Mouse (Mus musculus) cerebellum, adult 11 months (tissue): ENCODE results near the gene Kif4.

Source experiments
- DNase-seq: peaks from one replicate; pipeline ENCODE4 v3.0.0; 2022

Gene Kif4

DNA sequence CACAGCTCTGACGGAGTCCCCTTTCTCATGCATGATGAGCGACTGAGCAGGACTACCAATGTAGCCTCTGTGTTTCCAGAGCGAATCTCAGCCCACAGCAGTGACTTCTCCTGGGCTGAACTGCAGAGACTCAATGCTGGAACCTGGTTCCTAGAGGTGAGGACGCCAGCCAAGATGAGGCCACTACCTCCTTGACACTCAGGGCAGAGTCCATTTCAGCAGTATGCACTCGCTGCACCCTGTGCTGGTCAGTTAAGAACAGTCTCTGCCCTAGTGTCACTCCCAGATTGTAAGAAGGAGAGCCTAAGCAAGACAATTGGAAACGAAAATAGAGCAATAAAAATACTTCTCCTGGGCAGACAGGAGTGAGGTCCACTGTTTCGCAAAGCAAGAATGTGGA is 108.8 kb downstream of the Kif4 start:
- DNase-seq, result no peak

DNA sequence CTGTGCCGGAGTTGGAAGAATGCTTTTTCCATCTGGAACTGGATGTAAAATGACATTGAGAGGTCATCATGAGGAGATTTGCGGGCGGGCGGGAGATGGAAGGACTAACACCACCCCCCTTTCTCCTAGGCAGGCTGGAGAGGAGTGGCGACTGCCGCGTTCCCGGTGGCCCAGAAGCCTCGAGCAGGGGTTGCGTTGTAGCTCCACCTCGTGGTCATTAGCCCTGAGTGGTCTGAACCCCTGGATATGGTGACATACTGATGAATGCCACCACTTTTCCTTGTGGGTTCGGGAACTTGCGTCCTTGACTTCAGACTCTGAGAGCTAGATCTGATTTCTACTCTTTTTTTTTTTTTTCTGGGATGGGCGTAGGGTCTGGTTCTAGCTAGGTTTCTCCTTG is 113.4 kb downstream of the Kif4 start:
- peak; percentile 55 for DNase-seq

DNA sequence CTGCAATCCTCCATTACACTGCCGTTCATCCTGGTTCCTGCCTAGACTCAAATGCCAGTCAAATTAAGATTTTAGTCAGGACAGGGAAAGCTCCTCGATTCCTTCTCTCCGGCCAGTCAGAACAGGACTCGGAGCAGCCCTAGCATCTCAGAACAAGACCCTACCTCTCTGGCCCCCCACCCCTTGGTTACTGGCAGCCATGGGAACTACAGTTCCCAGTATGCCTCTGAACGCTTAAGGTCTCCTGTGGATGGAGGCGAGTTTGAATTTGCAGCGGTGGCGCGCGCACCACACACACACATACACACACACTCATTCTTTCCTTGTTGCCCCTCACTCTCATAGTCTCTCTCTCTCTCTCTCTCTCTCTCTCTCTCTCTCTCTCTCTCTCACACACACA is 113.9 kb downstream of the Kif4 start:
- DNase-seq, result no peak

DNA sequence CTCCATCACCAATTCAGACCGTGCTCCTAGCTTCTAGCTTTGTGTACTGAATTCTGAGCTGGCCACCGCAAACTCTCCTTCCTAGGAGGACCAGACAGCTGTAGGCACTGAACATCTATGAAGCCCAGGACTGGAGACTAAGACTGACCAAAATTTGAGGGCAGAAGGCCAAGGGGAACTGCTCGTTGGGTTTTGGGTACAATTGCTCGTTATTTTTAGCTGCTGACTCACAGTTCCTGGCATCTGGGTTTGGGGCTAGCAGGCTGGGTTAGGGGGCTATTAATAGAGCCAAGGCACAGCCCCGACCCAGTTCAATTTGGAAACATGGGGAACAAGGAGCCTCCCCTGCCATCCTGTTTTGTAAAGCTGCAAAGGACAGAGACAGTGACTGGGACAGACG is 115.2 kb downstream of the Kif4 start:
- DNase-seq, result no peak

DNA sequence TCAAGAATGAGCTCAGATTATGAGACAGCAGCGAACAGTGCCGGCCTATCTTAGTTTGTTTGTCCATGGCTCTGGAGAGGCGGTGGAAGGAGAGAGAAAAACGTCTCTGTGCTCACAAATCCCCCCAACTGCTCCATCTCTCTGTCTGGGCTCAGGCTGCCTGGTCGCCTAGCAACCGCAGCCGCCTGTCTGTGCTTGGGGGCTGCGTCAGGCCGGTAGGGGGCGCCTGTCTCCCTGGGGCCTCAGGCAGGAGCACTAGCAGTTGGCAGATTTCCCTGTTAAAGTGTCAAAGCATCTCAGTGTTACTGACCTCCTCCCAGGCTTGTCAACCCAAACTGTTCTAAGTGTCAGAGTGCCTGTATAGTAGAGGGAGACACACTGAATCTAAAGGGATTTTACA is 116.4 kb downstream of the Kif4 start:
- peak; percentile 46 for DNase-seq

DNA sequence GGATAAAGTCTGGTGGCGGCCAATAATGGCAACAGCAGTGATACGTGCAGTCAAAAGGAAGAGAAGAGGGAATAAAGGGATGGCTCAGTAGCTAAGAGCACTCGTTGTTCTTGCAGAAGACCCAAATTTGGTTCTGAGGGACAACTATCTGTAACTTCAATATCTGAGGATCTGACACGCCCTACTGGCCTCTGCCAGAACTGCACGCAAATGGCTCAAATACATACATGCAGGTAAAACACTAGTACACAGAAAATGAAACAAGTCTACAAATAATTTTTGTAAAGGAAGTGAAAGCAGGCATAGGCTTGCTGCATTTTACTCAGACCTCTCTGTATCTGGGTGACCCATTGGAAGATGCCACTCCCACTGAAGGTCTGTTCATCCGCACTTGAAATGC is 140.3 kb downstream of the Kif4 start:
- no peak for DNase-seq

DNA sequence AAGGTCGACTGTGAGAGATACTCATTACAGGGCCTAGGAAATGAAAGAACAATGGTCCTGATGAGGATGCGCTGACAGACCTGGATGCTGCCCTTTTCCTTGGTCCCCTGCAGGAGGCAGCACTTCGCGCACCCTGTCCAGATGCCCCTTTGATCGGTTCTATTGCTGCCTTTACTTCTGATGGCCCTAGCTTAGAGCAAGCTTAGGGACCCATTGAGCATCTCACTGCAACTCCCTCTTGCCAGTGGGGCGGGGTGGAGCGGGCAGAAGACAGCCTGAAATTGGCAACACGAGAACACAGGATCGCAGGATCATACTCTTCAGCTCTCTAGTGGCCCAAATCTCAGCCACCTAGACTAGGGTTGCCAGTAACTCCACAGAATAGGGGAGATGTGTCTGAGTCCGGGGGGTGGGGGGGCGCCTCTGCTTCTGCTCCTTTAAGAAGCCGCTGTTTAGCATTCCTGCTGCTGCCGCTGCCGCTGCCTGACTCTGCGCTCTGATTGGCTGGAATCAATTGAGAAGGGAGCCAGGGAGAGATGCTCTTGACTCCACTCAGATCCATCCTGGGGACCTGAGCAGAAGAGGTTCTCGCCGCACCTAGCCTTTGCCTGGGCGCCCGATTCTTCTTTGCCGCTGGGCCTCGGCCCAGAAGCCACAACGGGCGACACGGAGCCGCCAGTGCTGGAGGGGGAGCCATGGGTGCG is 141.8 kb downstream of the Kif4 start, which contains the start of gene Dlg3:
Gene Dlg3, plus strand, starts transcription at position 542 of the 704 bp plus-strand sequence.
- DNase-seq, result peak; percentile 56

DNA sequence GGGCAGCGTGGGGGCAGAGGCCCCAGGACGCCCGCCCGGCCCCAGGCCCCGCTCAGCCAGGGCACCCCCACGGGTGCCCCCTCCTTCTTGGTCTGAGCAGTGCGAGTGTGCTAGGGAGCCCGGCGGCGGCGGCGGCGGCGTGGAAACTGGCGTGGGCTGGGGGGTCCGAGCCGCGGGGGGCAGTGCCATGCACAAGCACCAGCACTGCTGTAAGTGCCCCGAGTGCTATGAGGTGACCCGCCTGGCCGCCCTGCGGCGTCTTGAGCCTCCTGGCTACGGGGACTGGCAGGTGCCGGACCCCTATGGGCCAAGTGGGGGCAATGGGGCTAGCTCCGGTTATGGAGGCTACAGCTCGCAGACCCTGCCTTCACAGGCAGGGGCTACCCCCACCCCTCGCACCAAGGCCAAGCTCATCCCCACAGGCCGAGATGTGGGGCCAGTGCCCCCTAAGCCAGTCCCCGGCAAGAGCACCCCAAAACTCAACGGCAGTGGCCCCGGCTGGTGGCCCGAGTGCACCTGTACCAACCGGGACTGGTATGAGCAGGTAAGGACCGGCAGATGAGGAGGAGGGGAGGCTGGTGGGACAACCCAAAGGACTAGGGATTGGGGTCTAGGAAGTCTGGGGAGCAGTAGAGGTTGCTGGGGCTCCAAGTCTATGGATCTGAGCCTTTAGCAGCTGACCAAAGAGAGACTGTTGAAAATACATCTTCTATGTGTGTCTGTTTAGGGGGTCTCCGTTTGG is 142.5 kb downstream of the Kif4 start:
- DNase-seq, result peak; percentile 40

DNA sequence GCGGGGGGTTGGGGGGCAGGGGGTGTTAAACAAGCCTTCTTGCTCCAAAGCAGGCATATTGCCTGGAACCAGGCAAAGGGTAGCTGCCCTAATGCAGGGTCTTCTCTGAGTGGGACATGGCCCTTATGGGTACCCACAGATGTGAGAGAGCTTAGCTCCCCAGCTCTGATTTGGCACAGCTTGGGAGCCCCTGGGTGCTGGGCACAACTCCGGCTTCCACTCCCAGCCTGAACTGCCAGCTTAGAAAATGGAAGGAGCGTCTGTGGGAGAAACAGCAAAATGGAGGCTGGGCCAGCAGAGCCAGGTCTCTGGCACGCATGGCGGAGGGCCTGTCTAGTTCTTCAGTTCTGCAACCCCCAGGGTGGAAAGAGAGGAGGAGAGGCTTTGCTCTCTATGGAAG is 143.7 kb downstream of the Kif4 start:
- no peak for DNase-seq

DNA sequence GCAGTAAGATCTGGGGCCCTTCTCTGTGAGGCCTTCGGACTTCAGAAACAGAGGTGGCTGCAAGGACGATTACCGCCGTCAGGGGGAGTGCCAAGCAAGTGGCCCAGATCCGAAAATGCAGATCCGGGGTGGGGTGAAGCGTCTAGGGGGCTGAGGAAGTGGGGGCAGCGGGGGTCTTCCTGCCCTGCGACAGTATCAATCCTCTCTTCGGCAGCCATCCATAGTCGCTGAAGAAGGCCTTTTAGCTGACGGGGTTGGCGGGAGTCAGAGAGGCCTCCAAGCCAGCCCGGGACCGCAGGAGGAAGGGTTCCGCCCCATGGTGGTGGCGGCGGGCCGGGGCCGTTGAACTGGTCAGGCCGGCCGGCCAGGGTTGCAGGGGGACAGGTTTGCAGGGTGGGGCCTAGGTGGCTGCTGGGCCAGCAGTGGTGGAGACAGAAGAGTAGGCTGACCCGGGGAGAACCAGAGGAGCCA is 148.8 kb downstream of the Kif4 start:
- no peak for DNase-seq

DNA sequence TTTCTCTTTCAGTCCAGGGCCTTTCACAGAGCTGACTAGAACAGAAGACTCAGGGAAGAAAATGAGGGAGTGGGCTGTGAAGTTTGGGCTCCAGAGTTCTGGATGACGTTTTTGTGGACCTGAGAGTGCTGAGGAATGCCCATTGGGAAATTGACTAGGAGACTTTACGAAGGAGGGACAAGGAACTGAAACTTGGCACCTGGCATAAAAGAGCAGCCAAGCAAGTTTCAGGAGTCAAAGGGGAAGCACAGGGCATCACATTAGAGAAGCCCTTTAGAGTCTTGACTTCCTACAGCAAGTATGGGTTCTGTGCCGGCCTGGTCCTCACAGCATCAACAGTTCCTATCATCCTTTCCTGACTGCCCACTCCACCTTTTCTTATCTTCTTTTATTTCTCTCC is 149.9 kb downstream of the Kif4 start:
- DNase-seq, result no peak

DNA sequence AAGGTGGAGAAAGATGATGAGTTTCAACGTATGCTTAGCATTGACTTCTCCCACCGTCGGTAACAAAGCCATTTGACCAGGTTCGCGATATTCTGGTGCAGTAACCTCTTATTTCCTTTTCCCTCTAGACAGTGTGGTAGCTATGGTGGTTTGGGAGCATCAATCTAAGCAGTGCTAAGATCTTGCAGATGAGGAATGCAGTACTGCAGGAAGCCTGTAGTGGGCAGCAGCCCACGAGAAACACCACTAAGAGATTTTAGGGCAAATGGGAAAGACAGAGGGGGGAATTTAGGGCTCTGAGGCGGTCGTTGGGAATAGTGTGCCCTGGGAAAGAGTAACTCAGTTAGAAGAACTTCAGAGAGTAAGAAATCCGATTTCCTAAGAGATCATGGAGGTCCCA is 151.0 kb downstream of the Kif4 start:
- peak; percentile 61 for DNase-seq
